Comparison of ENCODE assay signal across 21 mouse cellular contexts in the genomic region with DNA sequence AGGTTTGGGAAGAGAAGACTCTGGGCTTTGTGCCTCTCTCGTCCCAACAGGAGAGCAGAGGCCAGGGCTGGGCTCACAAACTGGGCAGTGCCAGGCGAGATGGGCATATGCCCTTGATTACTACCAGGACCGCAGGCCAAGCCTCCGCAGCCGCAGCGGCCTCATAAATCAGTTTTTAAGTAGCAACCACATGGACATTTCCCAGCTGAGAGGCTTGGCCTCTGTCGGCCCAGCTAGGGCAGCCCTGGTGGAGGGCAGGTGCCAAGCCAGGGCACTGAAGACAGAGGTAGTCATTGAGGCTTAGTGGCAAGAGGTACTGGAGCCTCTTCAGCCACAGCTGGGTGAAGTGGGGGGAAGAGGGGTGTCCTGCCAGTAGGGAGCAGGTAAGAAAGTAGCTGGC. TPM values are rescaled to one million over a fixed set of nuclear protein-coding genes. Genes with fewer than 3 reads are reported as not detected.
DNase-seq lines count a peak whose midpoint lies in the region; ATAC-seq lines count a peak whose summit lies in the region.
"Had no signal": no experiment of that assay in that cellular context is flagged by ENCODE, and none has a peak within 500 bp of the region (broad histone marks: within the 10 kb centered on the region; RNA-seq: fewer than 3 reads in every experiment).

No protein-coding gene starts in this region.

- DNase-seq in forebrain, embryonic 10.5 days (ENCODE audit: extremely low spot score, low spot score): no peak
- peak; percentile 10 for DNase-seq in neural tube, embryonic 11.5 days (ENCODE audit: low spot score)
- DNase-seq in left cerebral cortex, postnatal 36 days (ENCODE audit: low spot score in 2 of 2): no peak
- DNase-seq in heart, postnatal 14 days: no peak
- DNase-seq: adrenal gland, adult 8-10 months; adrenal gland, postnatal 36 days; cerebellum, adult 2 months; gastrocnemius, postnatal 14 days; heart, postnatal 36 days; kidney, adult 11 months had no signal

- H3K4me3 ChIP-seq in forebrain, embryonic 13.5 days: no peak overlapping the region
- no peak overlapping the region for H3K4me3 ChIP-seq in forebrain, embryonic 10.5 days
- H3K4me3 ChIP-seq in neural tube, embryonic 11.5 days (ENCODE audit: low read depth, low read length): no peak overlapping the region
- no peak overlapping the region for H3K4me3 ChIP-seq in neural tube, embryonic 15.5 days (replicated peaks)
- H3K4me3 ChIP-seq in forebrain, embryonic 15.5 days: 0 out of 2 replicates have a peak overlapping the region, but pooled peaks have one; percentile 1
- H3K4me3 ChIP-seq: embryonic facial prominence, embryonic 10.5 days; heart, embryonic 12.5 days had no signal

- no peaks in the 10 kb centered on the region for H3K36me3 ChIP-seq in forebrain, embryonic 13.5 days (ENCODE audit: poor library complexity, severe bottlenecking)
- no peaks in the 10 kb centered on the region for H3K36me3 ChIP-seq in forebrain, embryonic 10.5 days (replicated peaks)
- H3K36me3 ChIP-seq in neural tube, embryonic 11.5 days (ENCODE audit: control insufficient read depth, insufficient read depth, low read length): no peaks in the 10 kb centered on the region
- no peaks in the 10 kb centered on the region for H3K36me3 ChIP-seq in neural tube, embryonic 15.5 days
- H3K36me3 ChIP-seq in forebrain, embryonic 15.5 days: no peaks in the 10 kb centered on the region
- H3K36me3 ChIP-seq: embryonic facial prominence, embryonic 10.5 days; heart, embryonic 12.5 days had no signal

- H3K27me3 ChIP-seq in forebrain, embryonic 13.5 days: peaks cover 97% of the 10 kb centered on the region
- peaks cover 100% of the 10 kb centered on the region for H3K27me3 ChIP-seq in forebrain, embryonic 10.5 days (ENCODE audit: poor library complexity, severe bottlenecking)
- H3K27me3 ChIP-seq in neural tube, embryonic 11.5 days (ENCODE audit: control insufficient read depth, insufficient read depth, low read length): peaks cover 88% of the 10 kb centered on the region
- H3K27me3 ChIP-seq in neural tube, embryonic 15.5 days (replicated peaks): peaks cover 95% of the 10 kb centered on the region
- peaks cover 65% of the 10 kb centered on the region for H3K27me3 ChIP-seq in forebrain, embryonic 15.5 days

- 2% methylated on average over 7 of the region's 7 CpGs for WGBS in forebrain, embryonic 13.5 days
- 4% methylated on average over 7 of the region's 7 CpGs for WGBS in forebrain, embryonic 10.5 days
- WGBS in neural tube, embryonic 11.5 days: 3% methylated on average over 7 of the region's 7 CpGs
- 3% methylated on average over 7 of the region's 7 CpGs for WGBS in neural tube, embryonic 15.5 days
- 2% methylated on average over 7 of the region's 7 CpGs for WGBS in forebrain, embryonic 15.5 days

- H3K4me1 ChIP-seq in forebrain, embryonic 13.5 days: peaks cover 63% of the 10 kb centered on the region
- peaks cover 8% of the 10 kb centered on the region; the same call in 1 of the 2 replicates for H3K4me1 ChIP-seq in forebrain, embryonic 10.5 days
- H3K4me1 ChIP-seq in neural tube, embryonic 11.5 days (ENCODE audit: control insufficient read depth, insufficient read depth, low read length): no peaks in the 10 kb centered on the region
- H3K4me1 ChIP-seq in neural tube, embryonic 15.5 days: peaks cover 37% of the 10 kb centered on the region
- peaks cover 72% of the 10 kb centered on the region for H3K4me1 ChIP-seq in forebrain, embryonic 15.5 days

- H3K9ac ChIP-seq in forebrain, embryonic 13.5 days: no peak overlapping the region
- no peak overlapping the region for H3K9ac ChIP-seq in neural tube, embryonic 11.5 days (ENCODE audit: low read length)
- H3K9ac ChIP-seq in neural tube, embryonic 15.5 days (replicated peaks): no peak overlapping the region
- H3K9ac ChIP-seq in forebrain, embryonic 15.5 days (replicated peaks): 0 out of 2 replicates have a peak overlapping the region, but pooled peaks have one; percentile 4
- H3K9ac ChIP-seq: heart, embryonic 12.5 days had no signal

- peak overlapping the region; percentile 94 for H3K27ac ChIP-seq in forebrain, embryonic 13.5 days
- H3K27ac ChIP-seq in forebrain, embryonic 10.5 days: no peak overlapping the region
- no peak overlapping the region for H3K27ac ChIP-seq in neural tube, embryonic 11.5 days (ENCODE audit: low read depth, low read length)
- H3K27ac ChIP-seq in neural tube, embryonic 15.5 days (replicated peaks): no peak overlapping the region
- peak overlapping the region; percentile 97 for H3K27ac ChIP-seq in forebrain, embryonic 15.5 days (replicated peaks)
- H3K27ac ChIP-seq: embryonic facial prominence, embryonic 10.5 days had no signal

- no peaks in the 10 kb centered on the region for H3K9me3 ChIP-seq in forebrain, embryonic 13.5 days (replicated peaks)
- no peaks in the 10 kb centered on the region for H3K9me3 ChIP-seq in forebrain, embryonic 10.5 days
- no peaks in the 10 kb centered on the region for H3K9me3 ChIP-seq in neural tube, embryonic 11.5 days (ENCODE audit: control insufficient read depth, low read length)
- no peaks in the 10 kb centered on the region for H3K9me3 ChIP-seq in neural tube, embryonic 15.5 days (replicated peaks)
- H3K9me3 ChIP-seq in forebrain, embryonic 15.5 days: no peaks in the 10 kb centered on the region
- H3K9me3 ChIP-seq: embryonic facial prominence, embryonic 10.5 days; heart, embryonic 12.5 days had no signal

- no peak for ATAC-seq in forebrain, embryonic 13.5 days
- no peak for ATAC-seq in neural tube, embryonic 11.5 days (ENCODE audit: insufficient read depth, low FRiP score, low TSS enrichment)
- ATAC-seq in neural tube, embryonic 15.5 days (ENCODE audit: low FRiP score): no peak
- no peak for ATAC-seq in forebrain, embryonic 15.5 days (replicated peaks)
- ATAC-seq: hindbrain, embryonic 16.5 days had no signal

- intact Hi-C loops in left cerebral cortex, postnatal 36 days (cut with DNase I): no loop called here
- intact Hi-C loops in heart, postnatal 14 days (cut with DNase I): no loop called here

- peak overlapping the region; percentile 55 for H3K4me2 ChIP-seq in forebrain, embryonic 13.5 days
- no peak overlapping the region for H3K4me2 ChIP-seq in neural tube, embryonic 11.5 days (ENCODE audit: low read depth)
- no peak overlapping the region for H3K4me2 ChIP-seq in neural tube, embryonic 15.5 days
- H3K4me2 ChIP-seq in forebrain, embryonic 15.5 days (replicated peaks): peak overlapping the region; percentile 44
- H3K4me2 ChIP-seq: heart, embryonic 12.5 days had no signal

RNA-seq across cellular contexts. Expression of a gene that starts 12.0 kb away (rescaled TPM):
- 45.4 and 72.1 TPM in 2 replicates for polyA plus RNA-seq in forebrain, embryonic 13.5 days (2015; fragmentation: Nextera tagmentation; extraction: Ambion mirVana)
- polyA plus RNA-seq in forebrain, embryonic 10.5 days (2016; fragmentation: Nextera tagmentation; extraction: Ambion mirVana): 0.14 TPM in 1 of 2 replicates, not detected in the other
- polyA plus RNA-seq in neural tube, embryonic 11.5 days (2014; fragmentation: Nextera tagmentation; extraction: Ambion mirVana): 1.2 TPM in 2 replicates
- 13.7 and 16.3 TPM in 2 replicates for polyA plus RNA-seq in neural tube, embryonic 15.5 days (2015; fragmentation: Nextera tagmentation; extraction: Ambion mirVana)
- polyA plus RNA-seq in forebrain, embryonic 15.5 days (2015; fragmentation: Nextera tagmentation; extraction: Ambion mirVana): 142 and 148 TPM in 2 replicates
- 10 to 100 TPM; 65.2 to 77.3 TPM for total RNA-seq in left cerebral cortex, postnatal 36 days (2021)
- total RNA-seq in heart, postnatal 14 days (2021): not detected
- total RNA-seq: adrenal gland, adult 8-10 months; adrenal gland, postnatal 36 days; ES-E14; gastrocnemius, adult 18-20 months; gastrocnemius, postnatal 14 days; heart, adult 8-10 months; heart, postnatal 36 days had no signal
- polyA plus RNA-seq: embryonic facial prominence, embryonic 10.5 days; gonadal fat pad, adult 2 months; heart, embryonic 12.5 days; heart, embryonic 16.5 days had no signal

RNA-seq across cellular contexts. Expression of a gene that starts 30.7 kb away (rescaled TPM):
- 14.6 and 20.0 TPM in 2 replicates for polyA plus RNA-seq in forebrain, embryonic 13.5 days (2015; fragmentation: Nextera tagmentation; extraction: Ambion mirVana)
- 0.23 and 0.41 TPM in 2 replicates for polyA plus RNA-seq in forebrain, embryonic 10.5 days (2016; fragmentation: Nextera tagmentation; extraction: Ambion mirVana)
- 0.15 TPM in 1 of 2 replicates, not detected in the other for polyA plus RNA-seq in neural tube, embryonic 11.5 days (2014; fragmentation: Nextera tagmentation; extraction: Ambion mirVana)
- 2.5 and 3.7 TPM in 2 replicates for polyA plus RNA-seq in neural tube, embryonic 15.5 days (2015; fragmentation: Nextera tagmentation; extraction: Ambion mirVana)
- polyA plus RNA-seq in forebrain, embryonic 15.5 days (2015; fragmentation: Nextera tagmentation; extraction: Ambion mirVana): 49.6 and 60.4 TPM in 2 replicates
- 100 to 1,000 TPM; 225 to 274 TPM for total RNA-seq in left cerebral cortex, postnatal 36 days (2021)
- 1 to 10 TPM; 1.8 to 3.0 TPM for total RNA-seq in heart, postnatal 14 days (2021)
- total RNA-seq: adrenal gland, postnatal 36 days had no signal

RNA-seq across cellular contexts. Expression of a gene that starts 40.7 kb away (rescaled TPM):
- polyA plus RNA-seq in forebrain, embryonic 13.5 days (2015; fragmentation: Nextera tagmentation; extraction: Ambion mirVana): 44.0 and 45.5 TPM in 2 replicates
- 39.8 and 41.0 TPM in 2 replicates for polyA plus RNA-seq in forebrain, embryonic 10.5 days (2016; fragmentation: Nextera tagmentation; extraction: Ambion mirVana)
- 39.7 and 45.6 TPM in 2 replicates for polyA plus RNA-seq in neural tube, embryonic 11.5 days (2014; fragmentation: Nextera tagmentation; extraction: Ambion mirVana)
- polyA plus RNA-seq in neural tube, embryonic 15.5 days (2015; fragmentation: Nextera tagmentation; extraction: Ambion mirVana): 31.6 and 37.6 TPM in 2 replicates
- 53.2 and 56.5 TPM in 2 replicates for polyA plus RNA-seq in forebrain, embryonic 15.5 days (2015; fragmentation: Nextera tagmentation; extraction: Ambion mirVana)
- 10 to 100 TPM; 35.9 to 39.3 TPM for total RNA-seq in left cerebral cortex, postnatal 36 days (2021)
- total RNA-seq in heart, postnatal 14 days (2021): 10 to 100 TPM; 21.7 to 23.3 TPM

Comparison
In these comparisons a context has a peak if more than half of its experiments do, and no peak if none do; other contexts are left out.
1. H3K27ac ChIP-seq: peak in forebrain, embryonic 13.5 days (single experiment) and forebrain, embryonic 15.5 days (single experiment); none in forebrain, embryonic 10.5 days (single experiment), neural tube, embryonic 11.5 days (single experiment) and neural tube, embryonic 15.5 days (single experiment).
2. H3K4me2 ChIP-seq: peak in forebrain, embryonic 13.5 days (single experiment) and forebrain, embryonic 15.5 days (single experiment); none in neural tube, embryonic 11.5 days (single experiment) and neural tube, embryonic 15.5 days (single experiment).